Mouse (Mus musculus) neural tube, embryonic 13.5 days (tissue): ENCODE results near the gene Galnt18. TPM values are rescaled to one million over a fixed set of nuclear protein-coding genes. Genes with fewer than 3 reads are reported as not detected.

Experiments
- ATAC-seq: fragments of 200-750 bp; cut with Nextera tagmentation; 2 replicates; pipeline ENCODE4 v1.8.0; 2017; ENCODE audit warnings: low read depth, mild to moderate bottlenecking, moderate TSS enrichment, moderate library complexity
- H3K27ac ChIP-seq: fragments of 300-500 bp; sonication (generic); replicated peaks from 2 replicates; pipeline ENCODE4 v1.5.1; 2015; ENCODE audit warnings: moderate library complexity, mild to moderate bottlenecking, inconsistent platforms
- H3K27me3 ChIP-seq: fragments of 300-500 bp; sonication (generic); 2 replicates; pipeline ENCODE4 v1.6.1; 2015; ENCODE audit warnings: mild to moderate bottlenecking, inconsistent platforms
- H3K36me3 ChIP-seq: fragments of 300-500 bp; sonication (generic); 2 replicates; pipeline ENCODE4 v1.6.1; 2015; ENCODE audit warnings: mild to moderate bottlenecking, inconsistent platforms
- H3K4me1 ChIP-seq: fragments of 300-500 bp; sonication (generic); replicated peaks from 2 replicates; pipeline ENCODE4 v1.6.1; 2015; ENCODE audit warnings: inconsistent platforms
- H3K4me2 ChIP-seq: fragments of 300-500 bp; sonication (generic); 2 replicates; pipeline ENCODE4 v1.6.1; 2015; ENCODE audit warnings: inconsistent platforms, mild to moderate bottlenecking, moderate library complexity
- H3K4me3 ChIP-seq: fragments of 300-500 bp; sonication (generic); 2 replicates; pipeline ENCODE4 v1.5.1; 2015; ENCODE audit warnings: mild to moderate bottlenecking, inconsistent platforms
- H3K9ac ChIP-seq: fragments of 300-500 bp; sonication (generic); 2 replicates; pipeline ENCODE4 v1.6.1; 2015; ENCODE audit warnings: moderate library complexity, mild to moderate bottlenecking, inconsistent platforms
- H3K9me3 ChIP-seq: fragments of 300-500 bp; sonication (generic); 2 replicates; pipeline ENCODE4 v1.6.1; 2016; ENCODE audit warnings: inconsistent platforms
- WGBS: fragments of 180-500 bp; shearing (Covaris S2); methylation state at CpG from one replicate; pipeline ENCODE4 v1.1.7; 2015; 5-methylcytosine and 5-hydroxymethylcytosine counted together
- polyA plus RNA-seq: library from polyadenylated mRNA; unstranded; fragments of >200 nt; fragmentation: Nextera tagmentation; extraction: Ambion mirVana; gene quantifications from 2 replicates; pipeline ENCODE4 v1.2.1, GENCODE M21; 2015

The Galnt18 gene
- polyA plus RNA-seq, 1 experiment from 2014 or later, result 10.0 TPM

- ATAC-seq, result no peak
- WGBS, result 52% methylated on average over 1 of the region's 1 CpGs
- no peak overlapping the region for H3K9ac ChIP-seq
These were observed 71.2 kb downstream of the Galnt18 start for GRCm38 (mm10) chr7:111708563-111708962.

GRCm38 (mm10) chr7:111702961-111703360, 76.8 kb downstream of the Galnt18 start:
- 86% methylated on average over 2 of the region's 2 CpGs for WGBS
- no peak overlapping the region for H3K27ac ChIP-seq
- H3K27me3 ChIP-seq, result no peaks in the 10 kb centered on the region
- H3K4me1 ChIP-seq, result no peaks in the 10 kb centered on the region
- H3K4me3 ChIP-seq, result no peak overlapping the region
- no peak overlapping the region for H3K4me2 ChIP-seq
- ATAC-seq, result no peak
- H3K9me3 ChIP-seq, result no peaks in the 10 kb centered on the region
- H3K9ac ChIP-seq, result no peak overlapping the region
- no peaks in the 10 kb centered on the region for H3K36me3 ChIP-seq

More at GRCm38 (mm10) chr7:111708563-111708962, 71.2 kb downstream of the Galnt18 start:
- no peaks in the 10 kb centered on the region for H3K36me3 ChIP-seq
- no peak overlapping the region for H3K4me2 ChIP-seq
- no peak overlapping the region for H3K4me3 ChIP-seq
- H3K27ac ChIP-seq, result no peak overlapping the region
- no peaks in the 10 kb centered on the region for H3K27me3 ChIP-seq
- H3K4me1 ChIP-seq, result no peaks in the 10 kb centered on the region
- no peaks in the 10 kb centered on the region for H3K9me3 ChIP-seq

GRCm38 (mm10) chr7:111701788-111702187, 78.0 kb downstream of the Galnt18 start:
- no peaks in the 10 kb centered on the region for H3K9me3 ChIP-seq
- no peaks in the 10 kb centered on the region for H3K36me3 ChIP-seq
- H3K4me1 ChIP-seq, result no peaks in the 10 kb centered on the region
- no peak overlapping the region for H3K4me3 ChIP-seq
- no peak overlapping the region for H3K27ac ChIP-seq
- ATAC-seq, result no peak
- H3K27me3 ChIP-seq, result no peaks in the 10 kb centered on the region
- H3K9ac ChIP-seq, result no peak overlapping the region
- H3K4me2 ChIP-seq, result no peak overlapping the region

- Histone ChIP-seq H3K9ac (no peak overlapping the region), H3K27ac (no peak overlapping the region), H3K36me3 (no peaks in the 10 kb centered on the region), H3K9me3 (no peaks in the 10 kb centered on the region), H3K4me1 (no peaks in the 10 kb centered on the region), H3K4me2 (no peak overlapping the region), H3K4me3 (no peak overlapping the region), H3K27me3 (no peaks in the 10 kb centered on the region)
- no peak for ATAC-seq
- WGBS, result 69% methylated on average over 3 of the region's 3 CpGs
These were observed 80.3 kb downstream of the Galnt18 start for GRCm38 (mm10) chr7:111699446-111699845.

- Histone ChIP-seq H3K4me3 (no peak overlapping the region), H3K27ac (no peak overlapping the region), H3K36me3 (no peaks in the 10 kb centered on the region), H3K27me3 (no peaks in the 10 kb centered on the region), H3K9me3 (no peaks in the 10 kb centered on the region), H3K9ac (no peak overlapping the region), H3K4me1 (peaks cover 7% of the 10 kb centered on the region; the same call in 1 of the 2 replicates), H3K4me2 (no peak overlapping the region)
- ATAC-seq, result no peak
These were observed 83.6 kb downstream of the Galnt18 start for GRCm38 (mm10) chr7:111696226-111696625.

GRCm38 (mm10) chr7:111694312-111694711, 85.5 kb downstream of the Galnt18 start:
- Histone ChIP-seq H3K4me3 (no peak overlapping the region), H3K4me2 (no peak overlapping the region), H3K9me3 (no peaks in the 10 kb centered on the region), H3K36me3 (no peaks in the 10 kb centered on the region), H3K27me3 (no peaks in the 10 kb centered on the region), H3K4me1 (peaks cover 7% of the 10 kb centered on the region; the same call in 1 of the 2 replicates), H3K9ac (no peak overlapping the region), H3K27ac (no peak overlapping the region)
- no peak for ATAC-seq
- 83% methylated on average over 6 of the region's 6 CpGs for WGBS

- ATAC-seq, result peak; percentile 50
- H3K9ac ChIP-seq, result no peak overlapping the region
- H3K27me3 ChIP-seq, result no peaks in the 10 kb centered on the region
- no peaks in the 10 kb centered on the region for H3K36me3 ChIP-seq
- 69% methylated on average over 9 of the region's 9 CpGs for WGBS
- no peak overlapping the region for H3K27ac ChIP-seq
- no peaks in the 10 kb centered on the region for H3K9me3 ChIP-seq
- H3K4me3 ChIP-seq, result no peak overlapping the region
- peaks cover 7% of the 10 kb centered on the region; the same call in 1 of the 2 replicates for H3K4me1 ChIP-seq
- H3K4me2 ChIP-seq, result no peak overlapping the region
These were observed 87.0 kb downstream of the Galnt18 start for GRCm38 (mm10) chr7:111692641-111693261.

GRCm38 (mm10) chr7:111680108-111680507, 99.7 kb downstream of the Galnt18 start:
- no peak for ATAC-seq
- Histone ChIP-seq H3K27me3 (no peaks in the 10 kb centered on the region), H3K4me3 (no peak overlapping the region), H3K9ac (no peak overlapping the region), H3K4me1 (0 out of 2 replicates have a peak, but pooled peaks cover 10% of the 10 kb centered on the region), H3K27ac (no peak overlapping the region), H3K9me3 (no peaks in the 10 kb centered on the region), H3K4me2 (no peak overlapping the region), H3K36me3 (no peaks in the 10 kb centered on the region)
- WGBS, result 93% methylated on average over 3 of the region's 3 CpGs

- Histone ChIP-seq H3K4me3 (no peak overlapping the region), H3K9me3 (no peaks in the 10 kb centered on the region), H3K36me3 (no peaks in the 10 kb centered on the region), H3K27me3 (no peaks in the 10 kb centered on the region), H3K27ac (no peak overlapping the region), H3K9ac (no peak overlapping the region), H3K4me1 (no peaks in the 10 kb centered on the region; the same call in 1 of the 2 replicates), H3K4me2 (no peak overlapping the region)
- WGBS, result 86% methylated on average over 3 of the region's 3 CpGs
- no peak for ATAC-seq
These were observed 103.3 kb downstream of the Galnt18 start for GRCm38 (mm10) chr7:111676483-111676882.

- no peaks in the 10 kb centered on the region; the same call in 1 of the 2 replicates for H3K4me1 ChIP-seq
- H3K36me3 ChIP-seq, result no peaks in the 10 kb centered on the region
- no peak overlapping the region for H3K4me3 ChIP-seq
- ATAC-seq, result no peak; the same call in 1 of the 2 replicates
- no peak overlapping the region for H3K4me2 ChIP-seq
- 39% methylated on average over 4 of the region's 4 CpGs for WGBS
- H3K27ac ChIP-seq, result peak overlapping the region; percentile 20; the same call in 1 of the 2 replicates
- H3K9ac ChIP-seq, result no peak overlapping the region
- no peaks in the 10 kb centered on the region for H3K9me3 ChIP-seq
- no peaks in the 10 kb centered on the region for H3K27me3 ChIP-seq
These were observed 107.3 kb downstream of the Galnt18 start for GRCm38 (mm10) chr7:111672467-111672866.

GRCm38 (mm10) chr7:111663139-111664073, 116.4 kb downstream of the Galnt18 start:
- Histone ChIP-seq H3K4me2 (no peak overlapping the region), H3K4me3 (no peak overlapping the region), H3K9me3 (no peaks in the 10 kb centered on the region), H3K27ac (peak overlapping the region; percentile 28; the same call in 1 of the 2 replicates), H3K9ac (no peak overlapping the region), H3K4me1 (peaks cover 12% of the 10 kb centered on the region), H3K27me3 (no peaks in the 10 kb centered on the region), H3K36me3 (no peaks in the 10 kb centered on the region)
- ATAC-seq, result no peak
- 65% methylated on average over 14 of the region's 14 CpGs for WGBS

GRCm38 (mm10) chr7:111658579-111658978, 121.2 kb downstream of the Galnt18 start:
- Histone ChIP-seq H3K27me3 (no peaks in the 10 kb centered on the region), H3K4me3 (no peak overlapping the region), H3K4me2 (no peak overlapping the region), H3K9ac (no peak overlapping the region), H3K36me3 (no peaks in the 10 kb centered on the region), H3K4me1 (peaks cover 9% of the 10 kb centered on the region), H3K9me3 (no peaks in the 10 kb centered on the region), H3K27ac (no peak overlapping the region)
- 91% methylated on average over 4 of the region's 4 CpGs for WGBS
- no peak for ATAC-seq
